Mouse (Mus musculus): Measurements from ENCODE around the gene Cyp2j7. TPM values are rescaled to one million over a fixed set of nuclear protein-coding genes. Genes with fewer than 3 reads are reported as not detected.

The Cyp2j7 gene
- not detected for polyA plus RNA-seq (2014; fragmentation: Illumina TruSeq; extraction: RNeasy Lipid Tissue Mini Kit (QIAGEN cat#74804); ENCODE audit: insufficient read depth, low read depth, low replicate concordance)

DNA sequence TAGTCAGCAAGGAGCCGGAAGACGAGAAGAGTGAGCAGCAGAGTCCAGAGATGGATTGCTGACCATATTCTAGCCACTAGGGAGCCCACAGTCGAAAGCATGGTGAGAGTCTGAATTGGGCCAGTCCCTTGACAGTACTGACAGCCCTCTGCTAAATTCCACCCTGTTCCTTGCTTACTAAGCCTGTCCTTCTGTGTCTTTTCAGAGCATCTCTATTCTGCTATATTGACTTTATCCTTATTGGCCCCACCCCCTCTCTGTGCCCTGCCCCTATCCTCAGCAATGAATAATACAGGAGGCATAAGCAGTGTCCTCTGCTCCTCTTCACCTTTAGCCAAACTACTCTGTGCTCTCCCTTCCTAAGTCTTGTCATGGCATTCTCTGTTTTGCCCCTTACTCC, at the start of gene Cyp2j7:
TSS of gene Cyp2j7 (minus strand) at position 101 of the 400 bp plus-strand sequence.

Other genes starting within 250 kb of the Cyp2j7 start
- gene Cyp2j13, start 159.1 kb downstream of the Cyp2j7 start, polyA plus RNA-seq (2014; fragmentation: Illumina TruSeq; extraction: RNeasy Lipid Tissue Mini Kit (QIAGEN cat#74804); ENCODE audit: insufficient read depth, low read depth, low replicate concordance): not detected
- not detected for gene Cyp2j12, start 95.5 kb downstream of the Cyp2j7 start, polyA plus RNA-seq (2014; fragmentation: Illumina TruSeq; extraction: RNeasy Lipid Tissue Mini Kit (QIAGEN cat#74804); ENCODE audit: insufficient read depth, low read depth, low replicate concordance)
- gene Cyp2j11, start 112.0 kb upstream of the Cyp2j7 start, polyA plus RNA-seq (2014; fragmentation: Illumina TruSeq; extraction: RNeasy Lipid Tissue Mini Kit (QIAGEN cat#74804); ENCODE audit: insufficient read depth, low read depth, low replicate concordance): not detected